Mouse (Mus musculus): ENCODE measurements around the gene Lect2.
A peak's percentile ranks its signal among the peaks of the same experiment; 100 is the strongest.

Lect2 gene

DNA sequence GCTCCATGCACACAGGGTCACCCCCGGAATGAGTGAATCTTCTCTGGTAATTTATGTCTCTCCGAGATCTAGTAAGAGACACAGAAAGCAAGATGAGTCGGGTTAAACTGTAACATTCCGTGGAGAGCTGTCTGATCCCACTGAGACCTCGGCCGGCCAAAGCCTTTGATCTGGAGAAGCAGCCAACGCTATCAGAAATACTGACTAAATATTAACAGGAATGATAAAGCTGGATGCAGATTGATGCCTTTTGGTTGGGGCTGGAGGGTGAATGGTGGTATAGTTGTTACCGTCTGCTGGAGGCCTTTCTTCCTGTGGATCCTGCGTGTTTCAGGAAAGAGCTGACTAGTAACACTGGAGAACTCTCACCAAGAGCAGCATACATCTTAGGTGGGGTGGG, at the start of gene Lect2:
Lect2 (minus strand) TSS at position 102 of the 400 bp plus-strand sequence.
- DNase-seq (ENCODE audit: low spot score in 2 of 2) = no peak

DNA sequence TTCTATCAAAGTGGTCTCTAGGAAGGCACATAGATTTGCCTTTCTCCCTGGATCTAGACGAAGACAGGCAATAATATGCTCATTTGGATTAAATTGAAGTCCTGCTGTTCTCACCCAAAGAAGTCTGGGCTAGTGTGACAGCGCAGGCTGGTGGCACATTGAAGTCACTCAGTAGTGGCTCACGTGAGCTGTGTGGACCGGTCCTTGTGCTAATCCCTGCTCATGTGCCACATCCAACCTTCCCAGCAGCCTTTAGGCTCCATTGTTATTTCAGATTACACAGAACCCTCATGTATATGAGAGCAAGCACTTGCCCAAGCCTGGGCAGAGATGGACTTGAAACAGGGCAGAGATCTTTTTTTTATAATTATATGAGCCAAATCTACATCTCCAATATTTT, 49.0 kb upstream of the Lect2 start:
- DNase-seq (ENCODE audit: low spot score in 2 of 2) = no peak

GRCm38 (mm10) chr13:56595246-56595645, 46.9 kb upstream of the Lect2 start:
- no peak for DNase-seq (ENCODE audit: low spot score in 2 of 2)

DNA sequence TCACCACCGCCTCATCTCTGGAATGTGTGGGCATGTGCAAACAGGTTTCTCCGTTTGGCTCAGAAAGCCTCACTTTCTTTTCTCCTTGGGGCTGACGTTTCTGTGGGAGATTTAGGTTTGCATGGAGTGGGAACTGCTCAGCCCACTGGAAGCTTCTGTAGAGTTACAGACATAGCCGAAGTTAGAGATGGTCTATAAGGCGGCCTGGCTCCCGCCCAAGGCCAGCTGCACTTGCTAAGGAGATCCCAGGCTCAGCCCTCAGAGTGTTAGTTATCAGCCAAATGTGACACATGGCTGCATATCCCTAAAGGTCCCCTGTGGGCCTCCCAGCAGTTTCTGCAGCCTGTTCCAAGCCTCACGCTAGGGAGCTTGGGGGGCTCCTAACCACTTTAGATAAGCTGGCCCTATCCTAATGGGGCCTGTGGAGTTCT, 45.7 kb upstream of the Lect2 start:
- DNase-seq (ENCODE audit: low spot score in 2 of 2) = peak in 1 of 2 experiments; percentile 44

- DNase-seq (ENCODE audit: low spot score in 2 of 2) = no peak
These were observed 44.9 kb upstream of the Lect2 start for GRCm38 (mm10) chr13:56593196-56593595.

GRCm38 (mm10) chr13:56591939-56592338, 43.6 kb upstream of the Lect2 start:
- DNase-seq (ENCODE audit: low spot score in 2 of 2) = no peak

GRCm38 (mm10) chr13:56591191-56591590, 42.9 kb upstream of the Lect2 start:
- DNase-seq (ENCODE audit: low spot score in 2 of 2) = no peak

DNA sequence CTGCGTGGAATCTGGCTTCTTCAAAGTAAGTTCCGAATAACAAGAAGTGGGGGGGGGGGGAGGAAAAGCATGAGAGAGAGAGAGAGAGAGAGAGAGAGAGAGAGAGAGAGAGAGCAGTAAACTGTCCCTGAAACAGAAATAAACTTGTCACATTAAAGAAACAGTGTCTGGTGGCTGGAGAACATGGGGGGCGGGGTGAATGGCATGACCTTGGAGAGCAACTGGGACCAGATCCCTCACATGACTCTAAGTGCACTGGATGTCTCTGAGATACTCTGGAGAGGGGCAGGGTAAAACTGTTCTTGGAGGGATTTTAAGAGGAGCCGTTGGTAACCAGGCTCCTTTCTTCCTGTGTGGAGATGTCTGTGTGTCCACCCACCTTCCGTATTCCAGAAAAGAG, 41.9 kb upstream of the Lect2 start:
- DNase-seq (ENCODE audit: low spot score in 2 of 2) = no peak

- DNase-seq (ENCODE audit: low spot score in 2 of 2) = no peak
These were observed 40.3 kb upstream of the Lect2 start for GRCm38 (mm10) chr13:56588454-56589117.

DNA sequence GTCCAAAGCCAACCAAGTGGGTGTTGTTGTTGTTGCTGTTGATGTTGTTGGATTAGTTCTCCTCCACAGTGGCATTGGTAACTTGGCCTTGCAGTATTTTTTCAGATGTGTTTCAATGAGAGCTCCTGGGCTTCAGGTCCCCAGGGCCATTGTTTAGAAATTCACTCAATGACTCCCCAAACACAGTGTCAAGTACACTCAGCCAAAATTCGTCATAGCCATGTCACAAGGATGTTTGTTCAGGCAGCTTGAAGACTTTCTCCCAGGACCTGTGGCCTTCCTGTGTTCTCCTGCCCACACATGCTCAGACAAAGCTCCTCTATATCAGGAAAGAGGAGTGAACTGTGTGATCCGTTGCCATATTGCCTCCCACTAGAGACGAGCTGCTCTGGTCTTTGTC, 37.7 kb upstream of the Lect2 start:
- DNase-seq (ENCODE audit: low spot score in 2 of 2) = no peak

DNA sequence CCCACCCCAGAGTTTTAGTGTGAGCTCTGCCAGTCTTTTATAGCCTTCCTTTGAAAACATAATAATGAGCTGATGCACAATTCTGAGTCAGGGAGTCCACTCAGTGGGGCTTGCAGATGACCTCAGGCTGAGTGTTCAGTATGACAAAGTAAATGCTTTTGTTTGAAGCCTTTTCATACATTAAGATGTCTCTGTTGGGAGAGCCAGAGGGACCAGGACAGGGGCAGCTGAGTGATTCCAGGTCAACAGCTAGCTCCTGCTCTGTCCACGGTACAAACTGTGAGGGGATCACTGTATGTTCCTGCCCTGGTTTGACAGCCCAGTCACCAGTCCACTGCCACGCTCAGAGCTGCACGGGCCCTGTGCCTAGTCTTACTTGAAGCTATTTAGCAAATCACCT, 34.4 kb upstream of the Lect2 start:
- DNase-seq (ENCODE audit: low spot score in 2 of 2) = no peak

- peak; percentile 28 to 31 for DNase-seq (ENCODE audit: low spot score in 2 of 2)
These were observed 33.7 kb upstream of the Lect2 start for GRCm38 (mm10) chr13:56581961-56582434.

GRCm38 (mm10) chr13:56581512-56581911, 33.2 kb upstream of the Lect2 start:
- peak in 1 of 2 experiments; percentile 17 for DNase-seq (ENCODE audit: low spot score in 2 of 2)

GRCm38 (mm10) chr13:56580450-56580849, 32.1 kb upstream of the Lect2 start:
- DNase-seq (ENCODE audit: low spot score in 2 of 2) = no peak

DNA sequence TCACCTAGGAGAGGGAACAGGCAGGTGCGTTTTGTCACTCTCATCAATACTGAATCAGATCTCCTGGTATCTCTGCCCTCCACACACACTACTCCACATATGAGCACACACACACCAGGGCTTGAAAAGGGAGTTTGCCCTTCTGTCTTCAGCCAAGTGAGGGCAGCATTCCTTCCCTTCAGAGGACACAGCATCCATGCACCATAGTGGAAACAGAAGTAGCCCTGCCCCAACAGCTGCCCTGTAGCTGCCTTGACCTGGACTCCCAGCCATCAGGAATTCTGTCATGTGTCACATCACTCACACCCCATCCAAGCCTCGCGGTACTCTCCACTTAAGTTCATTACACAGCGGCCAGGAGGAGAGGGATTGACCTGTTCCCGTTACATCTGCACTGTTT, 29.8 kb upstream of the Lect2 start:
- no peak for DNase-seq (ENCODE audit: low spot score in 2 of 2)

DNA sequence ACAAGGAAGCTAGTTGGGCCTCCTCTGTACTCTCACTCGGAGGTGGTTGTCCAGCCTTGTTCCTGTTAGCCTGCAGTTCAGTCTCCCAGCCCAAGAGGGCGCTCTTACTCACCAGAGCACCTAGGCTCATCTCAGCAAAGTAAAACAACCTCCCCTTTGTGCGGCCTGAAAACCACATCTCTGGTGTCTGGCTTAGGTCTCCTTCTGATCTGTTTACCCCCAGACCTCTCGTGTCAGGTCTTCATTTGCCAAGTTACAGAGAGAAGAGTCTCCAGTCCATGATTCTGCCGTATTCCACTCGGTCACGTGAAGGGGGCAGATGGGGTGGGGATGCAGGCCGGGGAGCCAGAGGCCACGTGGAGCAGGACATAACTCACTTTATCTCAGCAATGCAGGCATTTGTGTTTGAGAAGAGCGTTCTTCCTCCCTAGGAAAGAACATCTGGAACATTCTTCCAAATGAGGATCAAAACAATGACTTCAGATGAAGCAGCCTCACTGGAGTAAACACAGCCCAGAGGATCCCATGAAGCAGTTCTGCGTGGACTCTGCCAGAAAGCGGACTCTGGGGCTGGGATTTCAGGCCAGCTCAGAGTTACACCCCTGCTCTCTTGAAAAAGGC, 27.5 kb upstream of the Lect2 start:
- peak in 1 of 2 experiments; percentile 52 for DNase-seq (ENCODE audit: low spot score in 2 of 2)

GRCm38 (mm10) chr13:56575074-56575473, 26.8 kb upstream of the Lect2 start:
- DNase-seq (ENCODE audit: low spot score in 2 of 2) = no peak

DNA sequence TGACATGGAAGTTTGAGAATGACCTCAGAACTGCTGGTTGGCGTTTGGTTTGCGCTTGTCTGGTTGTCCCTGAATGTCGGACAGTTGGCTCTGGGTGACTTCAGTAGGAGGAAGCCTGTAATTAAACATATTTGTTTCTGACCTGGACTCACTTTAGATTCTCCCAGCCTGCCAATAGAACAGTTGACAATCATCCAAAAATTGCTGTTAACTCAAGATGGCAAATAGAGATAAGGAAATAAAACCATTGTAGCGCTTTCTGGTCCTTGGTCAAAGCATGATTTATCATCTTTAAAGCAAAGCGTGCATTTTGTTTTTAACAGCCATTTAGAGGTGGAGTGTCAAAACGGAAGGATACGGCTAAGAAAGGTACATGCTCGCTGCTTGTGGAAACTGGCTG, 23.3 kb upstream of the Lect2 start:
- no peak for DNase-seq (ENCODE audit: low spot score in 2 of 2)

GRCm38 (mm10) chr13:56566336-56566735, 18.0 kb upstream of the Lect2 start:
- no peak for DNase-seq (ENCODE audit: low spot score in 2 of 2)

GRCm38 (mm10) chr13:56563075-56563474, 14.8 kb upstream of the Lect2 start:
- DNase-seq (ENCODE audit: low spot score in 2 of 2) = peak in 1 of 2 experiments; percentile 28

DNA sequence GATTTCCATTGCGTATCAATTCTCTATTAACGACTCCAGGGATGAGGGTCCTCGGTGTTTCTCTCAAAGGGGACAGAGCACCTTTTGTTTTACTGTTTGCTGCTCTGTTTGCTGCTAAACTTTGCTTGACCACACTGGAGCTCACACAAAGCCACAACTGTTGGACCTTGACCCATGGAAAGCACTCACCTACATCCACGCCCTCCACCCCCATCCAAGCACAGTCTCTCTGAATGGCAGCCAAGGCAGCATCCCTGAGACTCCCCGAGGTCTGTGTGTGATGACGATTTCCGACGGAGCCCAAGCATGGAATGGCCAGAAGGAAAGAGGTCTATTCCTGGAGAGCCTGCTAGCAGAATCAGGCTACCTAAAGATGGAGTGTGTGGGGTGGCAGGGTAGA, 12.8 kb upstream of the Lect2 start:
- DNase-seq (ENCODE audit: low spot score in 2 of 2) = no peak

- DNase-seq (ENCODE audit: low spot score in 2 of 2) = no peak
These were observed 11.6 kb upstream of the Lect2 start for GRCm38 (mm10) chr13:56559841-56560370.

DNA sequence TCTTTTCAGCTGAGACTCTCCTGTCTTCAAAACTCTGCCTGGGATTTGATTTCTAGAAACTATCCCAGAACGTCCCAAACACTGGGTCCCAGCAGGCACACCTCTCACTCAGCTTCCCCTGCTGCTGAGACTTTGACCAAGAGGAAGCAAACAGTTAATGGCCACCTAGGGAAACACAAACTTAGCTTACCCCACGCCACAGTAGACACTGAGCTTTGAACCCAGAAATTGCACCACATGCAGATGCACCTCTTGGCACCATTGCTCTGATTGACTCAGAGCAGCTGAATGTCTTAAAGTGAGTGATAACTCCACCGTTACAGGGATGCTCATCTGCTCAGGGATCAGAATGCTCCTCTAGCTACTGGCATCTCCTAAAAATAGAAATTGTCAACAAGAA, 10.5 kb upstream of the Lect2 start:
- no peak for DNase-seq (ENCODE audit: low spot score in 2 of 2)
